17 mouse cellular contexts compared by ENCODE assay signal in genomic region chr7:64074186-64074585, GRCm38 (mm10).
DNase-seq lines count a peak whose midpoint lies in the region; ATAC-seq and TF ChIP-seq lines count a peak whose summit lies in the region.
"Had no signal": no experiment of that assay in that cellular context is flagged by ENCODE, and none has a peak within 500 bp of the region (broad histone marks: within the 10 kb centered on the region; RNA-seq: fewer than 3 reads in every experiment).

No protein-coding gene starts in this region.

- TF ChIP-seq CTCF in stomach, postnatal 0 days (IDR thresholded peaks at IDR 0.05; ENCODE audit: low read depth) = no peak

- no peak overlapping the region for H3K4me3 ChIP-seq in hindbrain, embryonic 11.5 days (ENCODE audit: low read depth, low read length)
- no peak overlapping the region for H3K4me3 ChIP-seq in hindbrain, embryonic 16.5 days (ENCODE audit: low read length)
- peak overlapping the region; percentile 68 for H3K4me3 ChIP-seq in megakaryocyte, embryonic 14.5 days (replicated peaks)
- no peak overlapping the region for H3K4me3 ChIP-seq in stomach, postnatal 0 days (ENCODE audit: low read depth, low read length)
- H3K4me3 ChIP-seq: kidney, embryonic 15.5 days; neural tube, embryonic 13.5 days; stomach, embryonic 15.5 days had no signal

- no peak overlapping the region for H3K4me2 ChIP-seq in hindbrain, embryonic 11.5 days (replicated peaks; ENCODE audit: low read depth, low read length)
- no peak overlapping the region for H3K4me2 ChIP-seq in hindbrain, embryonic 16.5 days (ENCODE audit: low read length)
- H3K4me2 ChIP-seq in stomach, postnatal 0 days (replicated peaks; ENCODE audit: low read depth) = no peak overlapping the region
- H3K4me2 ChIP-seq: kidney, embryonic 15.5 days; neural tube, embryonic 13.5 days; stomach, embryonic 15.5 days had no signal

- DNase-seq in hindbrain, embryonic 11.5 days (ENCODE audit: low spot score) = no peak
- peak; percentile 1 to 2 for DNase-seq in thymus, postnatal 36 days
- no peak for DNase-seq in thymus, postnatal 10 days (ENCODE audit: low spot score in 2 of 2)
- peak; percentile 10 for DNase-seq in stomach, postnatal 0 days (ENCODE audit: low spot score)
- DNase-seq: adrenal gland, postnatal 14 days; layer of hippocampus, postnatal 36 days; lung, postnatal 10 days; right cerebral cortex, postnatal 4 days had no signal

- no peak for TF ChIP-seq EP300 in stomach, postnatal 0 days (optimal IDR thresholded peaks at IDR 0.05)

- ATAC-seq in hindbrain, embryonic 11.5 days (ENCODE audit: low FRiP score) = 0 out of 2 replicates have a peak, but pooled peaks have one; percentile 9
- ATAC-seq in hindbrain, embryonic 16.5 days = no peak
- ATAC-seq in megakaryocyte, adult 5-6 weeks (ENCODE audit: poor library complexity, severe bottlenecking) = no peak
- no peak for ATAC-seq in stomach, postnatal 0 days (ENCODE audit: low FRiP score, low TSS enrichment)
- ATAC-seq: activated CD4-positive, CD25-positive, alpha-beta regulatory T cell, adult 4 months; Patski had no signal

- H3K4me1 ChIP-seq in hindbrain, embryonic 11.5 days (replicated peaks; ENCODE audit: control insufficient read depth, insufficient read depth, low read length) = no peaks in the 10 kb centered on the region
- H3K4me1 ChIP-seq in hindbrain, embryonic 16.5 days (ENCODE audit: control insufficient read depth, insufficient read depth, low read depth, low read length) = no peaks in the 10 kb centered on the region
- peaks cover 65% of the 10 kb centered on the region for H3K4me1 ChIP-seq in megakaryocyte, embryonic 14.5 days
- H3K4me1 ChIP-seq in stomach, postnatal 0 days (replicated peaks; ENCODE audit: control insufficient read depth, insufficient read depth) = no peaks in the 10 kb centered on the region
- H3K4me1 ChIP-seq: kidney, embryonic 15.5 days; neural tube, embryonic 13.5 days; stomach, embryonic 15.5 days had no signal

- no peaks in the 10 kb centered on the region for H3K9me3 ChIP-seq in hindbrain, embryonic 11.5 days (ENCODE audit: control insufficient read depth, low read length)
- no peaks in the 10 kb centered on the region for H3K9me3 ChIP-seq in hindbrain, embryonic 16.5 days (ENCODE audit: control insufficient read depth, low read length)
- H3K9me3 ChIP-seq in megakaryocyte, embryonic 14.5 days = peaks cover 35% of the 10 kb centered on the region
- H3K9me3 ChIP-seq in stomach, postnatal 0 days (ENCODE audit: control insufficient read depth, low read length) = no peaks in the 10 kb centered on the region
- H3K9me3 ChIP-seq: kidney, embryonic 15.5 days; neural tube, embryonic 13.5 days; stomach, embryonic 15.5 days had no signal

- no peak overlapping the region for H3K27ac ChIP-seq in hindbrain, embryonic 11.5 days (ENCODE audit: low read depth, low read length)
- no peak overlapping the region for H3K27ac ChIP-seq in hindbrain, embryonic 16.5 days (ENCODE audit: low read depth, low read length)
- H3K27ac ChIP-seq in stomach, postnatal 0 days (replicated peaks) = no peak overlapping the region
- H3K27ac ChIP-seq: kidney, embryonic 15.5 days; liver, embryonic 14.5 days; neural tube, embryonic 13.5 days; stomach, embryonic 15.5 days had no signal

- 95% methylated on average over 4 of the region's 4 CpGs for WGBS in hindbrain, embryonic 11.5 days
- WGBS in hindbrain, embryonic 16.5 days = 94% methylated on average over 4 of the region's 4 CpGs
- 96% methylated on average over 4 of the region's 4 CpGs for WGBS in stomach, postnatal 0 days

- H3K27me3 ChIP-seq in hindbrain, embryonic 11.5 days (ENCODE audit: control insufficient read depth, insufficient read depth, low read length) = no peaks in the 10 kb centered on the region
- no peaks in the 10 kb centered on the region for H3K27me3 ChIP-seq in hindbrain, embryonic 16.5 days (replicated peaks; ENCODE audit: control insufficient read depth, insufficient read depth, low read length)
- peaks cover 10% of the 10 kb centered on the region for H3K27me3 ChIP-seq in megakaryocyte, embryonic 14.5 days (replicated peaks)
- no peaks in the 10 kb centered on the region for H3K27me3 ChIP-seq in stomach, postnatal 0 days (ENCODE audit: control insufficient read depth, insufficient read depth, low read length)
- H3K27me3 ChIP-seq: kidney, embryonic 15.5 days; neural tube, embryonic 13.5 days; Patski; stomach, embryonic 15.5 days had no signal

- no peak overlapping the region for H3K9ac ChIP-seq in hindbrain, embryonic 11.5 days (ENCODE audit: low read depth, low read length)
- H3K9ac ChIP-seq in hindbrain, embryonic 16.5 days (ENCODE audit: low read depth, low read length) = no peak overlapping the region
- H3K9ac ChIP-seq in stomach, postnatal 0 days (ENCODE audit: low read length) = no peak overlapping the region
- H3K9ac ChIP-seq: kidney, embryonic 15.5 days; liver, embryonic 14.5 days; neural tube, embryonic 13.5 days; stomach, embryonic 15.5 days had no signal

- H3K36me3 ChIP-seq in hindbrain, embryonic 11.5 days (ENCODE audit: control insufficient read depth, insufficient read depth, low read length) = no peaks in the 10 kb centered on the region
- no peaks in the 10 kb centered on the region for H3K36me3 ChIP-seq in hindbrain, embryonic 16.5 days (ENCODE audit: control insufficient read depth, insufficient read depth, low read length)
- H3K36me3 ChIP-seq in megakaryocyte, embryonic 14.5 days (replicated peaks; ENCODE audit: low read length) = no peaks in the 10 kb centered on the region
- H3K36me3 ChIP-seq in stomach, postnatal 0 days (ENCODE audit: control insufficient read depth, insufficient read depth, low read length) = no peaks in the 10 kb centered on the region
- H3K36me3 ChIP-seq: kidney, embryonic 15.5 days; neural tube, embryonic 13.5 days; stomach, embryonic 15.5 days had no signal

Comparison
In these comparisons a context has a peak if more than half of its experiments do, and no peak if none do; other contexts are left out.
1. DNase-seq: peak in thymus, postnatal 36 days (2 of 2) and stomach, postnatal 0 days (single experiment); none in hindbrain, embryonic 11.5 days (single experiment) and thymus, postnatal 10 days (0 of 2).